Mouse (Mus musculus) midbrain, postnatal 0 days (tissue): ENCODE data around the gene Slc11a1. TPM values are rescaled to one million over a fixed set of nuclear protein-coding genes. Genes with fewer than 3 reads are reported as not detected.

Experiments used
- ATAC-seq: fragments of 200-750 bp; cut with Nextera tagmentation; 2 replicates; pipeline ENCODE4 v1.8.0; 2017; ENCODE audit warnings: moderate number of reproducible peaks, mild to moderate bottlenecking, moderate TSS enrichment, moderate library complexity; ENCODE audit not compliant: low FRiP score
- DNase-seq: peaks from one replicate; pipeline ENCODE4 v3.0.0-alpha.2; 2015; ENCODE audit warnings: low spot score
- H3K27ac ChIP-seq: fragments of 300-500 bp; sonication (generic); 2 replicates; pipeline ENCODE4 v1.5.1; 2014; ENCODE audit warnings: low read depth, mild to moderate bottlenecking, low read length, mixed read lengths
- H3K27me3 ChIP-seq: fragments of 300-500 bp; sonication (generic); 2 replicates; pipeline ENCODE4 v1.6.1; 2014; ENCODE audit warnings: low read length, control low read depth, mixed read lengths; ENCODE audit not compliant: insufficient read depth
- H3K36me3 ChIP-seq: fragments of 300-500 bp; sonication (generic); 2 replicates; pipeline ENCODE4 v1.6.1; 2014; ENCODE audit warnings: low read length, control low read depth, mixed read lengths; ENCODE audit not compliant: insufficient read depth
- H3K4me1 ChIP-seq: fragments of 300-500 bp; sonication (generic); 2 replicates; pipeline ENCODE4 v1.6.1; 2014; ENCODE audit warnings: mild to moderate bottlenecking, control low read depth, antibody characterized with exemption, low read length, mixed read lengths; ENCODE audit not compliant: insufficient read depth
- H3K4me2 ChIP-seq: fragments of 300-500 bp; sonication (generic); 2 replicates; pipeline ENCODE4 v1.6.1; 2014; ENCODE audit warnings: low read depth, mild to moderate bottlenecking, low read length, mixed read lengths; ENCODE audit not compliant: poor library complexity, severe bottlenecking
- H3K4me3 ChIP-seq: fragments of 300-500 bp; sonication (generic); 2 replicates; pipeline ENCODE4 v1.5.1; 2014; ENCODE audit warnings: low read depth, mild to moderate bottlenecking, low read length, moderate library complexity
- H3K9ac ChIP-seq: fragments of 300-500 bp; sonication (generic); replicated peaks from 2 replicates; pipeline ENCODE4 v1.6.1; 2014; ENCODE audit warnings: mild to moderate bottlenecking, low read length, moderate library complexity, mixed read lengths; ENCODE audit not compliant: poor library complexity, severe bottlenecking
- H3K9me3 ChIP-seq: fragments of 300-500 bp; sonication (generic); 2 replicates; pipeline ENCODE4 v1.6.1; 2016; ENCODE audit warnings: low read length, control low read depth
- CTCF ChIP-seq: IDR thresholded peaks from 2 replicates; pipeline ENCODE4 v1.5.1; 2016; ENCODE audit warnings: antibody characterized with exemption, mild to moderate bottlenecking
- WGBS: fragments of 180-500 bp; shearing (Covaris S2); extraction: QIAGEN DNeasy Blood & Tissue Kit; methylation state at CpG from one replicate; pipeline ENCODE4 v1.1.7; 2014; 5-methylcytosine and 5-hydroxymethylcytosine counted together
- polyA plus RNA-seq: library from polyadenylated mRNA; unstranded; fragments of >200 nt; fragmentation: Nextera tagmentation; extraction: Ambion mirVana; gene quantifications from 2 replicates; pipeline ENCODE4 v1.2.1, GENCODE M21; 2015
- total RNA-seq: library from RNA; depleted of rRNA; stranded (reverse); fragments of >200 nt; gene quantifications from 2 replicates; pipeline ENCODE4 v1.2.3, GENCODE M21; 2014

Gene Slc11a1
- total and polyA plus RNA-seq, 2 experiments from 2014 or later, result 1.3 to 12.6 TPM

- TF ChIP-seq CTCF, result no peak
- ATAC-seq, result no peak
- no peaks in the 10 kb centered on the region for H3K4me1 ChIP-seq
- H3K4me2 ChIP-seq, result no peak overlapping the region
- no peak overlapping the region for H3K9ac ChIP-seq
- H3K4me3 ChIP-seq, result no peak overlapping the region
- no peak overlapping the region for H3K27ac ChIP-seq
- 87% methylated on average over 5 of the region's 5 CpGs for WGBS
- no peak for DNase-seq
- no peaks in the 10 kb centered on the region for H3K9me3 ChIP-seq
- H3K27me3 ChIP-seq, result no peaks in the 10 kb centered on the region
- H3K36me3 ChIP-seq, result no peaks in the 10 kb centered on the region
Measured at GRCm38 (mm10) chr1:74380484-74380883, 5.5 kb downstream of the Slc11a1 start.

GRCm38 (mm10) chr1:74381588-74382021 is 6.6 kb downstream of the Slc11a1 start:
- TF ChIP-seq CTCF, result no peak
- Histone ChIP-seq H3K9me3 (no peaks in the 10 kb centered on the region), H3K9ac (no peak overlapping the region), H3K36me3 (no peaks in the 10 kb centered on the region), H3K4me2 (no peak overlapping the region), H3K4me3 (no peak overlapping the region), H3K4me1 (no peaks in the 10 kb centered on the region), H3K27me3 (no peaks in the 10 kb centered on the region), H3K27ac (no peak overlapping the region)
- ATAC-seq (no peak), DNase-seq (no peak)
- WGBS, result 88% methylated on average over 10 of the region's 10 CpGs

- H3K36me3 ChIP-seq, result no peaks in the 10 kb centered on the region
- no peaks in the 10 kb centered on the region for H3K9me3 ChIP-seq
- H3K27ac ChIP-seq, result no peak overlapping the region
- H3K4me2 ChIP-seq, result no peak overlapping the region
- ATAC-seq, result no peak
- no peak for DNase-seq
- 89% methylated on average over 13 of the region's 13 CpGs for WGBS
- TF ChIP-seq CTCF, result no peak
- no peak overlapping the region for H3K4me3 ChIP-seq
- no peaks in the 10 kb centered on the region for H3K4me1 ChIP-seq
- no peak overlapping the region for H3K9ac ChIP-seq
- no peaks in the 10 kb centered on the region for H3K27me3 ChIP-seq
Measured at GRCm38 (mm10) chr1:74383385-74383784, 8.4 kb downstream of the Slc11a1 start.

- DNase-seq (no peak), ATAC-seq (no peak)
- Histone ChIP-seq H3K36me3 (no peaks in the 10 kb centered on the region), H3K27ac (no peak overlapping the region), H3K9me3 (no peaks in the 10 kb centered on the region), H3K9ac (no peak overlapping the region), H3K4me2 (no peak overlapping the region), H3K4me3 (no peak overlapping the region), H3K4me1 (no peaks in the 10 kb centered on the region), H3K27me3 (no peaks in the 10 kb centered on the region)
- no peak for TF ChIP-seq CTCF
- WGBS, result 85% methylated on average over 8 of the region's 8 CpGs
Measured at GRCm38 (mm10) chr1:74384525-74384924, 9.5 kb downstream of the Slc11a1 start.

DNA sequence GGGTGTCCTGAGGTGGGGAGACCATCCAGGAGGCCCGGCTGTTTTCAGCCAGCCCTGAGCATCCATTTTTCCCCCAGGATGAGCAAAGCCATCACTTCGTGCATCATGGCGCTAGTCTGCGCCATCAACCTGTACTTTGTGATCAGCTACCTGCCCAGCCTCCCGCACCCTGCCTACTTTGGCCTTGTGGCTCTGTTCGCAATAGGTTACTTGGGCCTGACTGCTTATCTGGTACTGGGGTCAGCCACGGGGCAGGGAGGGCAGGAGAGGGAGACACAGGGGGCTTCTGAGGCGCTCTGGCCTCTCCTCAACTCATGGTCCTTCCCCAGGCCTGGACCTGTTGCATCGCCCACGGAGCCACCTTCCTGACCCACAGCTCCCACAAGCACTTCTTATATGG is 10.1 kb downstream of the Slc11a1 start:
- Histone ChIP-seq H3K27ac (no peak overlapping the region), H3K4me1 (no peaks in the 10 kb centered on the region), H3K9me3 (no peaks in the 10 kb centered on the region), H3K36me3 (no peaks in the 10 kb centered on the region), H3K4me3 (no peak overlapping the region), H3K9ac (no peak overlapping the region), H3K4me2 (no peak overlapping the region), H3K27me3 (0 out of 2 replicates have a peak, but pooled peaks cover 5% of the 10 kb centered on the region)
- DNase-seq, result no peak
- TF ChIP-seq CTCF, result no peak
- WGBS, result 95% methylated on average over 10 of the region's 10 CpGs
- ATAC-seq, result no peak

GRCm38 (mm10) chr1:74385531-74385930 is 10.5 kb downstream of the Slc11a1 start:
- Histone ChIP-seq H3K9ac (no peak overlapping the region), H3K27ac (no peak overlapping the region), H3K36me3 (no peaks in the 10 kb centered on the region), H3K4me2 (no peak overlapping the region), H3K27me3 (0 out of 2 replicates have a peak, but pooled peaks cover 10% of the 10 kb centered on the region), H3K4me1 (no peaks in the 10 kb centered on the region), H3K4me3 (no peak overlapping the region), H3K9me3 (no peaks in the 10 kb centered on the region)
- 91% methylated on average over 8 of the region's 8 CpGs for WGBS
- DNase-seq (no peak), ATAC-seq (no peak)
- no peak for TF ChIP-seq CTCF
